Mouse (Mus musculus) liver, embryonic 16.5 days (tissue): ENCODE data around the gene Snx18. TPM values are rescaled to one million over a fixed set of nuclear protein-coding genes. Genes with fewer than 3 reads are reported as not detected.

Experiments
- ATAC-seq: fragments of 200-750 bp; cut with Nextera tagmentation; 2 replicates; pipeline ENCODE4 v1.8.0; 2017; ENCODE audit warnings: low read depth, mild to moderate bottlenecking, moderate number of reproducible peaks, moderate library complexity
- H3K27ac ChIP-seq: fragments of 300-500 bp; sonication (generic); 2 replicates; pipeline ENCODE4 v1.5.1; 2014; ENCODE audit warnings: mild to moderate bottlenecking, low read length
- H3K27me3 ChIP-seq: fragments of 300-500 bp; sonication (generic); 2 replicates; pipeline ENCODE4 v1.6.1; 2014; ENCODE audit warnings: low read depth, low read length, mixed read lengths; ENCODE audit not compliant: control insufficient read depth, insufficient read depth
- H3K36me3 ChIP-seq: fragments of 300-500 bp; sonication (generic); 2 replicates; pipeline ENCODE4 v1.6.1; 2014; ENCODE audit warnings: mild to moderate bottlenecking; ENCODE audit not compliant: control insufficient read depth, insufficient read depth
- H3K4me1 ChIP-seq: fragments of 300-500 bp; sonication (generic); 2 replicates; pipeline ENCODE4 v1.6.1; 2014; ENCODE audit warnings: low read depth, low read length, mixed read lengths; ENCODE audit not compliant: control insufficient read depth
- H3K4me2 ChIP-seq: fragments of 300-500 bp; sonication (generic); 2 replicates; pipeline ENCODE4 v1.6.1; 2014; ENCODE audit warnings: low read depth, low read length, mixed read lengths
- H3K4me3 ChIP-seq: fragments of 300-500 bp; sonication (generic); 2 replicates; pipeline ENCODE4 v1.5.1; 2014; ENCODE audit warnings: low read depth, mild to moderate bottlenecking, low read length
- H3K9ac ChIP-seq: fragments of 300-500 bp; sonication (generic); 2 replicates; pipeline ENCODE4 v1.6.1; 2014; ENCODE audit warnings: low read depth, low read length
- H3K9me3 ChIP-seq: fragments of 300-500 bp; sonication (generic); replicated peaks from 2 replicates; pipeline ENCODE4 v1.6.1; 2016; ENCODE audit warnings: low read length; ENCODE audit not compliant: control insufficient read depth
- WGBS: fragments of 180-500 bp; shearing (Covaris S2); extraction: QIAGEN DNeasy Blood & Tissue Kit; methylation state at CpG from one replicate; pipeline ENCODE4 v1.1.7; 2014; ENCODE audit not compliant: insufficient replicate concordance; 5-methylcytosine and 5-hydroxymethylcytosine counted together
- polyA plus RNA-seq: library from polyadenylated mRNA; unstranded; fragments of >200 nt; fragmentation: Nextera tagmentation; extraction: Ambion mirVana; gene quantifications from 2 replicates; pipeline ENCODE4 v1.2.1, GENCODE M21; 2015

Gene Snx18
- 4.0 and 4.7 TPM in 2 replicates for polyA plus RNA-seq

- Histone ChIP-seq H3K9ac (peak within 1 kb of the TSS; percentile 79), H3K9me3 (no peaks in the 10 kb centered on the region), H3K36me3 (no peaks in the 10 kb centered on the region), H3K27ac (peak within 1 kb of the TSS; percentile 73), H3K4me1 (peaks cover 13% of the 10 kb centered on the region), H3K4me3 (peak within 1 kb of the TSS; percentile 73), H3K27me3 (peaks cover 5% of the 10 kb centered on the region; the same call in 1 of the 2 replicates), H3K4me2 (peak within 1 kb of the TSS; percentile 71)
- under 1% methylated on average over 111 of the region's 119 CpGs for WGBS
- peak; percentile 87 for ATAC-seq
Observed at GRCm38 (mm10) chr13:113617891-113618823, at the start of gene Snx18. Snx18 (minus strand) TSS chr13:113618564.

DNA sequence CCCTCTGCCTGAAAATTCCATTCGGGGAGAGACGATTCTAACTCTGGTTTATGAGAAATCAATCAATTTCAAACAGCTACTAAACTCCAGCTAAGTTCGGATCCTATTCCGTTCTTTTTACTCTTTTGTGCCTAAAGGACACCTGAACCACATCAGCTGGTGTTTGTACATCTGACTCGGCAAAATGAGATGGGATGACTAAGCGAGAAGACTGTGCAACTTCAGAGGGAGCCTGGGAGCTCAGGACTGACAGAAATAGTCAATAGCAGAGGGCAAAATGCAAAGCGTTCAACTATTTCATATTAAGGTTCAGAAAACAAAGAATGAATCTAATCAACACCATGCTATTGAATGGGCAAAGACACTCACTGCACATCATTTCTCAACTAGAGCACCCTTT lies 45.5 kb upstream of the Snx18 start:
- Histone ChIP-seq H3K9ac (no peak overlapping the region), H3K4me1 (no peaks in the 10 kb centered on the region), H3K4me3 (no peak overlapping the region), H3K36me3 (no peaks in the 10 kb centered on the region), H3K27me3 (no peaks in the 10 kb centered on the region), H3K27ac (no peak overlapping the region), H3K9me3 (no peaks in the 10 kb centered on the region), H3K4me2 (no peak overlapping the region)
- WGBS: 68% methylated on average over 7 of the region's 7 CpGs
- ATAC-seq: no peak

- Histone ChIP-seq H3K27ac (no peak within 1 kb of the TSS), H3K9ac (no peak within 1 kb of the TSS), H3K36me3 (no peaks in the 10 kb centered on the region), H3K4me3 (no peak within 1 kb of the TSS), H3K9me3 (no peaks in the 10 kb centered on the region), H3K4me2 (no peak within 1 kb of the TSS), H3K27me3 (no peaks in the 10 kb centered on the region), H3K4me1 (no peaks in the 10 kb centered on the region)
- WGBS: 58% methylated on average over 28 of the region's 28 CpGs
- ATAC-seq: no peak
Observed at GRCm38 (mm10) chr13:113663151-113663779, 44.9 kb upstream of the Snx18 start, which contains the start of gene Hspb3. Hspb3 (minus strand) TSS chr13:113663676.

DNA sequence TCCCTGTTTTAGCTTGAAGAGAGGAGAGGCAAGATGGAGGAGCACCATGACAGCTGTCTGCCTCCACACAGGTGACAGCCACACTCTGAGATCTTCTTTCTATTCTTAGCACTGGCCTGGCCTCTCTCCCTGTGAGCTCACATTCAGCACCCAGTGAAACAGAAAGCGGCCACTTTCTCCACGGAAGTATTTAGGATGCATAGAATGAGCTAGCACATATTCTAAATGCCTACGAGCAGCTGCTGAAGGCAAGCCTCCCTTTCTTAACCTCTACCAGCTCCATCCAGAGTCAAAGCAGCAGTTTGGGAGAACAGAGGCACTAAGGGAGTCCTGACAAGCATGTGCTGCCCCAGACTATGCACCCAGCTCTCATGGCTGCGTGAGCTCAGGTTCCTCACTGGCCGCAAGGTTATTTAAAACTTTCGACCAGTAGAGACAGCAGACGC lies 43.5 kb upstream of the Snx18 start:
- no peak overlapping the region for H3K4me2 ChIP-seq
- no peaks in the 10 kb centered on the region for H3K36me3 ChIP-seq
- H3K4me3 ChIP-seq: no peak overlapping the region
- H3K9ac ChIP-seq: no peak overlapping the region
- WGBS: 53% methylated on average over 7 of the region's 7 CpGs
- H3K27ac ChIP-seq: no peak overlapping the region
- no peaks in the 10 kb centered on the region for H3K9me3 ChIP-seq
- no peaks in the 10 kb centered on the region for H3K4me1 ChIP-seq
- ATAC-seq: no peak
- no peaks in the 10 kb centered on the region for H3K27me3 ChIP-seq

GRCm38 (mm10) chr13:113660576-113661310 lies 42.4 kb upstream of the Snx18 start:
- Histone ChIP-seq H3K27me3 (no peaks in the 10 kb centered on the region), H3K36me3 (no peaks in the 10 kb centered on the region), H3K4me2 (no peak overlapping the region), H3K4me1 (no peaks in the 10 kb centered on the region), H3K9ac (no peak overlapping the region), H3K4me3 (no peak overlapping the region), H3K9me3 (no peaks in the 10 kb centered on the region), H3K27ac (no peak overlapping the region)
- no peak for ATAC-seq
- WGBS: 66% methylated on average over 9 of the region's 9 CpGs

GRCm38 (mm10) chr13:113657204-113657603 lies 38.8 kb upstream of the Snx18 start:
- Histone ChIP-seq H3K9me3 (no peaks in the 10 kb centered on the region), H3K4me1 (no peaks in the 10 kb centered on the region), H3K27ac (no peak overlapping the region), H3K4me3 (no peak overlapping the region), H3K9ac (no peak overlapping the region), H3K4me2 (no peak overlapping the region), H3K27me3 (no peaks in the 10 kb centered on the region), H3K36me3 (no peaks in the 10 kb centered on the region)
- 50% methylated on average over 7 of the region's 7 CpGs for WGBS
- no peak for ATAC-seq

GRCm38 (mm10) chr13:113656639-113657038 lies 38.3 kb upstream of the Snx18 start:
- Histone ChIP-seq H3K27ac (no peak overlapping the region), H3K4me2 (no peak overlapping the region), H3K9ac (no peak overlapping the region), H3K4me3 (no peak overlapping the region), H3K4me1 (no peaks in the 10 kb centered on the region), H3K27me3 (no peaks in the 10 kb centered on the region), H3K36me3 (no peaks in the 10 kb centered on the region), H3K9me3 (no peaks in the 10 kb centered on the region)
- no peak for ATAC-seq
- WGBS: 59% methylated on average over 4 of the region's 4 CpGs

GRCm38 (mm10) chr13:113655511-113655910 lies 37.1 kb upstream of the Snx18 start:
- WGBS: 70% methylated on average over 4 of the region's 4 CpGs
- no peaks in the 10 kb centered on the region for H3K27me3 ChIP-seq
- no peak for ATAC-seq

More at GRCm38 (mm10) chr13:113655511-113655910, 37.1 kb upstream of the Snx18 start:
- H3K4me3 ChIP-seq: no peak overlapping the region
- no peak overlapping the region for H3K4me2 ChIP-seq
- H3K9ac ChIP-seq: no peak overlapping the region
- H3K9me3 ChIP-seq: no peaks in the 10 kb centered on the region
- no peak overlapping the region for H3K27ac ChIP-seq
- no peaks in the 10 kb centered on the region for H3K4me1 ChIP-seq
- H3K36me3 ChIP-seq: no peaks in the 10 kb centered on the region
